Mouse (Mus musculus): ENCODE data around the gene Nbea. TPM values are rescaled to one million over a fixed set of nuclear protein-coding genes. Genes with fewer than 3 reads are reported as not detected.

The Nbea gene
- polyA plus RNA-seq, 2 experiments: 0.76 to 1.3 TPM

DNA sequence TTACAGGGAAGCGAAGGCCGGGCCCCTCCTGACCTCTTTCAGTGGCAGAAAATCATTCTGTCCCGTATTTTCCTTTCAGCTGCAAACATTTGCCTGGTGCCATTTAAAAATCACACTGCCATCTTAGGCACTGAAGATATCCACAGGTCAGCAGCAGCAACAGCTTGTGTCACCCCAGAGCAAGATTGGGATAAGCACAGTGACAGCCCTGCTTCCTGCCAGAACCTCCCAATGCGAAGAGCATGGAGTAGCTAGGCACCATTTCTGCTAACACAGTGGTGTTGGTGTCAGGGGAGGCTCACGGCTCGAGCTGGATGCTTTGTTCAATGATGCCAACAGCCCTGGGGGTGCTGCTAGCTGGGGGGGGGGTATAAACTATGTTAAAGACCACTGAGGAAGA, 592.8 kb downstream of the Nbea start:
- 63% methylated on average over 6 of the region's 6 CpGs for WGBS (ENCODE audit: insufficient replicate concordance)

DNA sequence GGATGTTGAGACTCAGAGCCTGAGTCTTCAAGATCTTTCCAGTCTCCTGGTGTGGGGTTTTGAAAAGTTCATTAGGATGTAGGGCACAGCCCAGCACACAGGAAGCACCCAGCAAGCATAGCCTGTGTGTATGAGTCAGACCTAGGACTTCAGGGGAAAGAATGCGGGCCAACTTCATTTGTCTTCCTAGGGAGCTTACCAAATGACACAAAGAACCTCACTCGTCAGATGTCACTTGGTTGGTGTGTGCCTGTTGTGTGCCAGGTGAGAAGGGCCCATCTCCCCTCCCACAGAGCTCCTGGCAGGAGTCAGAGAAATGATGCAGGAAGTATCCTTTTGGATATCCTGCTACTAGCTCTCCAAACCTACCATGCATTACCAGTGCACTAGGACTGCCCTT, 593.2 kb downstream of the Nbea start:
- no peak for ATAC-seq (ENCODE audit: insufficient read depth)
- Histone ChIP-seq H3K4me1 (replicated peaks; ENCODE audit: control insufficient read depth in 2 of 2, insufficient read depth in 2 of 2, low read length in 1 of 2) (no peaks in the 10 kb centered on the region), H3K9ac (replicated peaks) (no peak overlapping the region), H3K4me2 (ENCODE audit: low read depth) (no peak overlapping the region), H3K4me3 (ENCODE audit: insufficient read depth in 1 of 2, low read depth in 2 of 2, low read length in 2 of 2) (no peak overlapping the region), H3K36me3 (replicated peaks; ENCODE audit: control insufficient read depth, insufficient read depth, low read depth) (no peaks in the 10 kb centered on the region), H3K27me3 (ENCODE audit: control insufficient read depth, insufficient read depth, low read length) (no peaks in the 10 kb centered on the region), H3K27ac (no peak overlapping the region), H3K9me3 (ENCODE audit: control insufficient read depth, low read length) (no peaks in the 10 kb centered on the region)
- no peak for DNase-seq (ENCODE audit: low read depth in 3 of 3, low spot score in 3 of 3)
- WGBS (ENCODE audit: insufficient replicate concordance): 63% methylated on average over 2 of the region's 2 CpGs
- TF ChIP-seq CTCF (IDR thresholded peaks at IDR 0.05; ENCODE audit: low read depth): no peak
- TF ChIP-seq EP300 (IDR thresholded peaks at IDR 0.05; ENCODE audit: low read depth): no peak

More for the DNA sequence above, 592.8 kb downstream of the Nbea start:
- no peak for DNase-seq (ENCODE audit: low read depth in 3 of 3, low spot score in 3 of 3)
- H3K4me1 ChIP-seq (replicated peaks; ENCODE audit: control insufficient read depth in 2 of 2, insufficient read depth in 2 of 2, low read length in 1 of 2): no peaks in the 10 kb centered on the region
- no peak overlapping the region for H3K27ac ChIP-seq
- ATAC-seq (ENCODE audit: insufficient read depth): no peak
- H3K9me3 ChIP-seq (ENCODE audit: control insufficient read depth, low read length): no peaks in the 10 kb centered on the region
- no peaks in the 10 kb centered on the region for H3K27me3 ChIP-seq (ENCODE audit: control insufficient read depth, insufficient read depth, low read length)
- H3K4me2 ChIP-seq (ENCODE audit: low read depth): no peak overlapping the region
- H3K9ac ChIP-seq (replicated peaks): no peak overlapping the region
- H3K4me3 ChIP-seq (ENCODE audit: insufficient read depth in 1 of 2, low read depth in 2 of 2, low read length in 2 of 2): no peak overlapping the region
- no peaks in the 10 kb centered on the region for H3K36me3 ChIP-seq (replicated peaks; ENCODE audit: control insufficient read depth, insufficient read depth, low read depth)
- no peak for TF ChIP-seq CTCF (IDR thresholded peaks at IDR 0.05; ENCODE audit: low read depth)
- TF ChIP-seq EP300 (IDR thresholded peaks at IDR 0.05; ENCODE audit: low read depth): no peak

DNA sequence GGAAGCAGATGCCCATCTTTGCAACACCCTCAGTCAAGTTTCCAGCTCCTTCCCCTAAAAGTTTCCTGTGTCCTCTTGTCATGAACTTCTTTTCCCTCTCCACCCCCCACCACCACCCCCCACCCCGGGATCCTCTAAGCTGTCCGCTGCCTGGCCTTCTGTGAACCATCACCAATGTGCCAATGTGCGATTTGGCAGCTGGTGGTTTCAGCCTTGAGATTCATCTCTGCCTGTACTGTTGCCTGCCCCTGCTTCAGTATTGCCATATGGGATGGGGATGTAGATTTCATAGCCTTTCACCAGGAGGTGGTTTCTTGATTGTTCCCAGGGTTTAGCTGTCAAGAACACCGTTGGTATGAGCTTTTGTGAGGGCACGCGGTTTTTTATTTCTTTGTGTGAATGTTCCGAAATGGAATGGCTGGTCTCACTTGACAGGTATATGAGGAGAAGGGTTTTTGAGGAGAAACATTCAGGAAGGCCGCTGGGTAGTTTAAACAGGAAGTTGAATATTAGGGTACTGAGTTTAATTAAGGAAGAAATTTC, 594.0 kb downstream of the Nbea start:
- Histone ChIP-seq H3K4me1 (replicated peaks; ENCODE audit: control insufficient read depth in 2 of 2, insufficient read depth in 2 of 2, low read length in 1 of 2) (no peaks in the 10 kb centered on the region), H3K36me3 (replicated peaks; ENCODE audit: control insufficient read depth, insufficient read depth, low read depth) (no peaks in the 10 kb centered on the region), H3K4me2 (ENCODE audit: low read depth) (no peak overlapping the region), H3K4me3 (ENCODE audit: insufficient read depth in 1 of 2, low read depth in 2 of 2, low read length in 2 of 2) (no peak overlapping the region), H3K9ac (replicated peaks) (no peak overlapping the region), H3K27ac (no peak overlapping the region), H3K27me3 (ENCODE audit: control insufficient read depth, insufficient read depth, low read length) (no peaks in the 10 kb centered on the region), H3K9me3 (ENCODE audit: control insufficient read depth, low read length) (no peaks in the 10 kb centered on the region)
- ATAC-seq (ENCODE audit: insufficient read depth) (no peak), DNase-seq (ENCODE audit: low read depth in 3 of 3, low spot score in 3 of 3) (no peak)
- 66% methylated on average over 8 of the region's 8 CpGs for WGBS (ENCODE audit: insufficient replicate concordance)
- TF ChIP-seq EP300 (IDR thresholded peaks at IDR 0.05; ENCODE audit: low read depth) (no peak), CTCF (IDR thresholded peaks at IDR 0.05; ENCODE audit: low read depth) (no peak)

DNA sequence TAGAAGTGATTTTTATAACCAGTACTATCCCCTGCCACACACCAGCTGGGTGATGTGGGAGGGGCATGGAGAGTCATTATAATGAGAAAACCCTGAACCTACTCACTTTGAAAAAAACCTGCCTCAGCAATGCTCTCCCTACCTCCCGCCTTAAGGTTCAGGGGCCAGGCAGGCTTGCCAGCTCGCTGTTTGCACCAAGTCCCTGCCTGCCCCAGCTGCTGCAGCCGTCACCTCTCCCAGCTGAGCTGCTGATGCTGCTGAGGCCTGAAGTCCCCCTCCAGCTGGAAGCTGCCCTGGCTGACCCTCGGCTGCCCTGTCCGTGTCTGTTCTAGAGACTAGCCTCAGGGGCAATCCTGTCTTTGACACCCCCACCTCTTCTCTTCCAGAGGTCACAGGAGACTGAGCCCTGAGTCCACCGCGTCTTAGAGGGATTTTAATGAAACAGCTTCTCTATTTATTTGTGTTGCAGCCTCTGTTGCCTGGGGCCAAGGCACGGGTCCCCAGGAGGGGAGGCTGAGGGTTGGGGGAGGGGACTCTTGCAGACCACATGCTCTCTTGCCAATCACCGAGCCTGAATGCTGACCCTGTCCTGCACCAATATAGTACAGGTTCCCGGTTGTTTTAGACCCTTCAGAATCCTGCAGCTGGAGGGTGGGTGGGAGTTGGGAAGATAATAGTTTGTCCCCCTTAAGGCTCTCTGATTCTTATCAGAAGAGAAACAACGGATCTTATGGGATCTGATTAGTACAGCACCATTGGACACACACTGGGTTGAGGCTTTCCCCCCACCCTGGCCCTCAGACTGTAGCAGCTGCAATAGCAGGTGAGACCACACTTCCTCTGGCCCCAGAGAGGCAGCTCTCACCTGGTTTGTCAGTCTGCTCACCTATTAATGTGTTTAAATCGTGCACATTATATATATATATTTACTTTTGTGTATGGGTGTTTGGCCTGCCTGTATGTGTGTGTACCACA, 595.2 kb downstream of the Nbea start:
- Histone ChIP-seq H3K9ac (replicated peaks) (no peak overlapping the region), H3K27me3 (ENCODE audit: control insufficient read depth, insufficient read depth, low read length) (no peaks in the 10 kb centered on the region), H3K4me3 (ENCODE audit: insufficient read depth in 1 of 2, low read depth in 2 of 2, low read length in 2 of 2) (no peak overlapping the region), H3K4me2 (ENCODE audit: low read depth) (no peak overlapping the region), H3K4me1 (replicated peaks; ENCODE audit: control insufficient read depth in 2 of 2, insufficient read depth in 2 of 2, low read length in 1 of 2) (no peaks in the 10 kb centered on the region), H3K9me3 (ENCODE audit: control insufficient read depth, low read length) (no peaks in the 10 kb centered on the region), H3K27ac (no peak overlapping the region), H3K36me3 (replicated peaks; ENCODE audit: control insufficient read depth, insufficient read depth, low read depth) (no peaks in the 10 kb centered on the region)
- WGBS (ENCODE audit: insufficient replicate concordance): 37% methylated on average over 12 of the region's 12 CpGs
- ATAC-seq (ENCODE audit: insufficient read depth) (no peak), DNase-seq (ENCODE audit: low read depth in 3 of 3, low spot score in 3 of 3) (no peak)
- no peak for TF ChIP-seq CTCF (IDR thresholded peaks at IDR 0.05; ENCODE audit: low read depth)
- TF ChIP-seq EP300 (IDR thresholded peaks at IDR 0.05; ENCODE audit: low read depth): no peak

DNA sequence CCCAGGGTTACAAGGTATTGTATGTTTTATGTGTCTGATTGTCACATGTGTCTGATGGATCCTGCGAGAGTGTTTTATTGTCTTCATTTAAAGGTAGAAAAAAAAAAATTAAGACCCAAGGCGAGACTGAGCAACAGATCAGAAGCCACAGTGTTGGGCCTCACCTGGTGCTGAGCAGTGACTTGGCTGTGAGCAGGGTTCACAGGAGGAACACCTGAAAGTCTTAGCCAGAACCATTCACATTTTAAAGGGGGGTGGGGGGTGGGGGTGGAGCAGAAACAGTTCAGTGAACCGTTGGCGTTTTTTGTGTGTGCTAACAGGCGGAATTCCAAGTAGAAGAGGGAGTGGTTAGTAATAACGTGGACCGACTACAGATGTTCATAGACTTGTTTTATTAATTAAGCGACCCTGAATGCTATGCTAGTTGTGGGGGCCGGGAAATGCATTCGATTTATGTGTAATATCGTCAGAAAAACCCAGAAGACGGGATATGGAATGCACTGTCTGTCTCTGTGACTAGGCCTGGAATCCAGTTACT, 596.0 kb downstream of the Nbea start:
- no peaks in the 10 kb centered on the region for H3K9me3 ChIP-seq (ENCODE audit: control insufficient read depth, low read length)
- H3K9ac ChIP-seq (replicated peaks): no peak overlapping the region
- H3K27me3 ChIP-seq (ENCODE audit: control insufficient read depth, insufficient read depth, low read length): no peaks in the 10 kb centered on the region
- no peaks in the 10 kb centered on the region for H3K4me1 ChIP-seq (replicated peaks; ENCODE audit: control insufficient read depth in 2 of 2, insufficient read depth in 2 of 2, low read length in 1 of 2)
- WGBS (ENCODE audit: insufficient replicate concordance): 56% methylated on average over 12 of the region's 12 CpGs
- H3K36me3 ChIP-seq (replicated peaks; ENCODE audit: control insufficient read depth, insufficient read depth, low read depth): no peaks in the 10 kb centered on the region
- no peak for ATAC-seq (ENCODE audit: insufficient read depth)
- no peak overlapping the region for H3K4me2 ChIP-seq (ENCODE audit: low read depth)
- H3K4me3 ChIP-seq (ENCODE audit: insufficient read depth in 1 of 2, low read depth in 2 of 2, low read length in 2 of 2): no peak overlapping the region
- no peak overlapping the region for H3K27ac ChIP-seq
- no peak for TF ChIP-seq EP300 (IDR thresholded peaks at IDR 0.05; ENCODE audit: low read depth)
- TF ChIP-seq CTCF (IDR thresholded peaks at IDR 0.05; ENCODE audit: low read depth): no peak
- no peak for DNase-seq (ENCODE audit: low read depth in 3 of 3, low spot score in 3 of 3)

Measured in liver, embryonic 14.5 days (tissue).